Mouse (Mus musculus) layer of hippocampus, postnatal 36 days (tissue): ENCODE measurements around the gene Wbp4. TPM values are rescaled to one million over a fixed set of nuclear protein-coding genes. Genes with fewer than 3 reads are reported as not detected.
"Not testable (repeated sequence)": the region's sequence is repeated elsewhere in the genome, so short reads cannot be mapped to it uniquely, and the experiment has no call there.

Source experiments
- DNase-seq, 2 experiments: peaks; one replicate each; pipeline ENCODE4 v3.0.0; 2022
- total RNA-seq, 2 experiments: library from RNA; stranded (reverse); gene quantifications; 2 replicates each; pipeline ENCODE4 v1.2.3; 2021

The Wbp4 gene
- total RNA-seq, 2 experiments from 2014 or later, result 55.4 to 56.7 TPM

- no peak for DNase-seq
Observed at GRCm38 (mm10) chr14:79506207-79506606, 24.9 kb upstream of the Wbp4 start.

DNA sequence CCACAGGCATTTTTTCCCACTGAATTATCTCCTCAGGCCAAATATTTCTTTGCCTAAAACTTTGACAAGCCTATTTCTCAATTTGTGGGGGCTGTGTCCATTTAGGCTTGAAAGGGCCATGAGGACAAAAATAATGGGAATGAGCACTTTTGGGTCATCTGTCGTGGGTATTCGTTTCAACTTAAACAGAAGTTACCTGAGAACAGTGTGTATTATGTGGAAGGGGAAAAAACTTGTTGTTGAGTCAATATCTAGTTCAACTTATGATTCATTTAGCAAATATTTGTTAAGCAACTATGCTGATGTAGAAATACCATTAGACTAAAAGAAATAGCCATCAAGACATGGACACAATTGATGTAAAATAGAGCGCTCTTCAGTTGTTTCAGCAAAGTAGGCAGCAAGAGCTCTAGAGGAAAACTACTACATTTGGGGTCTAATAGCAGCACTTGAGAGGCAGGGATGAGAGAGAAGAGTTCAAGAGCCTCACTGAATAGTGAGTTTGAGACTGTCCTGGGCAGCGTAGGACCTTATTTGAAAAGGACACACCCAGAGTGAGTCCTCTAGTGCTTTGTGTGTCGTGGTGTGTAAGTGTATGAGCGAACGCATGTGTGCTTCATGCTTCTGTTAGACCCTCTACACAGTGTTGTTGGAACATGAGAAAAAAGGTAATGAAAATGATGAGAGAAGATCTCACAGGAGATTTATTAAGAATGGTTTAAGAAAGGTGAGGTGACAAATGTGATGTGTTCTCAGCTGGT lies 23.1 kb upstream of the Wbp4 start:
- no peak for DNase-seq

DNA sequence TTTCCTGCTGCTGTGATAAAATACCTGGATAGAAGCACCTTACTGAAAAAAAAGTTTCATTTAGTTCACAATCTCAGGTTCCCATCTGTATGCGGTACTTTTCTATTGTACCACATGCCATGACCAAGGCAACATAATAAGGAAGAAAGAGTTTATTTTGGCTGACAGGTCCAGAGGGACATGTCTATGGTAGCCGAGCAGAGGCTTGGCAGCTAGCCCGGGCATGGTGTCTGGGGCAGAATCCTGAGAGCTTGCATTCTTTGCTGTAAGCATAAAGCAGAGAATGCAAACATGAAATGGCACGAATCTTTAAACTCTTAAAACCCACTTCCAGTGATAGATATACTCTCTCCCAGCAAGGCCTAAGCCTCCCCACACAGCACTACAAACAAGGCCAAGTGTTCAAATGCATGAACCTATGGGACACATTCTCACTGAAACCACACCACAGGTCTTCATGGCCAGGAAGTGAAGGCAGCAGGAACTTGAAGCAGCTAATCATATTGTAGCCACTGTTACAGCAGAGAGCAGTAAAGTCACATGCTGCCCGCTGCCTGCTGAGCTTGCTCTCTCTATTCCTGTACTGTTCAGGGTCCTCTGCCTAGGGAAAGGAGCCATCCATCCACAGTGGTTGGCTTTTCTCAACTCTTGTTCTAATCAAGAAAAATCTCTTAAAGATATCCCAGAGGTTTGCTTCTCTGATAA lies 22.2 kb upstream of the Wbp4 start:
- DNase-seq, result no peak

DNA sequence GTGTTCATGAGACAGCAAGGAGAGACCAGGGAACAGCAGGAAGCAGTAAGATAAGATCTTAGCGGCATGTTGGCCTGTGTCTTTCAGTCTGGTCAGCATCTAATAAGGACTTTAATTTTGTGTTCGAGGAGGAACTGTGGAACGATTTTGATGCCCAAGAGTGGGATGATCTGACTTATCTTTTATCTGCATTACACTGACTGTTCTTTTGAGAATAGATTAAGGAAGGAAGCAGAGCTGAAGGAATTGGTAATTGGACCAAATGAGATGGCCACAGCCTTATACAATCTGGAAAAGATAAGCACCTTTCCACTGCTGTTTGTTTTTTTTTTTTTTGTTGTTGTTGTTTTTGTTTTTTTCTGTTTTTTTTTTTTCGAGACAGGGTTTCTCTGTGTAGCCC lies 19.4 kb upstream of the Wbp4 start:
- no peak for DNase-seq

GRCm38 (mm10) chr14:79499326-79499725 lies 18.0 kb upstream of the Wbp4 start:
- DNase-seq, result no peak

GRCm38 (mm10) chr14:79494349-79494748 lies 13.0 kb upstream of the Wbp4 start:
- no peak for DNase-seq

DNA sequence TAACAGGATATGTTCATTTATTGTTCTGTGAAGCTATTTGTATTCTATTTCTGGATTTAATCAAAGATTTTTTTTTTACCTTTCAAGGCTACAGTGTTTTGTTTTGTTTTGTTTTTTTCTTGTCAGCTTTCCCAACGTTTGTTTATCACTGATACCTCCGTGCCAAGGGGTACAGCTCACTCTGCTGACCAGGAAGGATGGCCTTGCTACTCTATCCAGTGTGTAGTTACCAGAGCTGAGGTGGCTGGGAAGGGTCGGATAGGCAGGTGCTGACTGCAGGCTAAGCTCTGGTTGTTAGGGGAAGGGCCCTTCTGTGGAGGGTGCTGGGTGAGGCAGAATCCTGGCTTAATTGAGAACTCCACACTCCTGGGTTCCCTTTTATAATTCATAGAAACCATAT lies 8.9 kb upstream of the Wbp4 start:
- no peak for DNase-seq

DNA sequence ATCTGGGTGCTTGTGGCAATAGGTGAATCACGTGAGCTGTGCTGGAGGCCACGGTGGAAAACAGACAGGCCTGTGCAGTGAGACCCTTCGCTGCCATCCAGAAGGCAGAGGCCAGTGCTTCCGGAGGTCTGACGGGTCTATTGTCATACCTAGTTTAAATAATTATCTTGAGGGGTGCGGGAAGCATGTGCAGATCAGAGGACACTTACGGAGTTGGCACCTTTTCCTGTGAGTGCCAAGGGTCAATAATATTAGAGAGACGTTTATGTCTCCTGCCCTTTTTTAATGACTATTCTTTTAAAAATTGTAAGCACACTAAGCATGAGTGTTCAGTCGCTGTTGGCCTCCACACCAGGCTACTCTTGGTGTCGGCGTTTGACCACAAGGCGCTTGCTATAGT lies 7.8 kb upstream of the Wbp4 start:
- no peak for DNase-seq

- no peak for DNase-seq
Observed at GRCm38 (mm10) chr14:79488531-79488930, 7.2 kb upstream of the Wbp4 start.

- DNase-seq, result no peak
Observed at GRCm38 (mm10) chr14:79486993-79487731, 5.8 kb upstream of the Wbp4 start.

DNA sequence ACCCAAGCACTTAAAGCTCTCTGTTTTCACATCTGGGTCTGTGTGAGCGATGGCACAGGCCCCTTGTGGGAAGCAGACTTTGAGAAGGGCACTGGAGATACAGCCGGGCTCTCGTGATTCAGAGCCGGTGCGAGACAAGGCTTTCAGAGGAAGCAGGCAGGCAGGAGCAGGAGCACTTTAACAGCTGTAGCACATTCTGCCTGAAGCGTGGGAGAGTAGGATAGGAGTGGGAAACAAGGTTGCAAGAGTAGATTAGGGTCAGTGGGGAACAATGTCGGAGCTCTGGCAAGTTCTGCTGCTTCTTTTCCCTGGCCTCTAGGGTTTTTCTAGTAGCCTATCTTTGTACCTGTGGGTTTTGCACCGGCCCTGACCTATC lies 5.3 kb upstream of the Wbp4 start:
- no peak for DNase-seq

GRCm38 (mm10) chr14:79483611-79484120 lies 2.3 kb upstream of the Wbp4 start:
- no peak for DNase-seq

DNA sequence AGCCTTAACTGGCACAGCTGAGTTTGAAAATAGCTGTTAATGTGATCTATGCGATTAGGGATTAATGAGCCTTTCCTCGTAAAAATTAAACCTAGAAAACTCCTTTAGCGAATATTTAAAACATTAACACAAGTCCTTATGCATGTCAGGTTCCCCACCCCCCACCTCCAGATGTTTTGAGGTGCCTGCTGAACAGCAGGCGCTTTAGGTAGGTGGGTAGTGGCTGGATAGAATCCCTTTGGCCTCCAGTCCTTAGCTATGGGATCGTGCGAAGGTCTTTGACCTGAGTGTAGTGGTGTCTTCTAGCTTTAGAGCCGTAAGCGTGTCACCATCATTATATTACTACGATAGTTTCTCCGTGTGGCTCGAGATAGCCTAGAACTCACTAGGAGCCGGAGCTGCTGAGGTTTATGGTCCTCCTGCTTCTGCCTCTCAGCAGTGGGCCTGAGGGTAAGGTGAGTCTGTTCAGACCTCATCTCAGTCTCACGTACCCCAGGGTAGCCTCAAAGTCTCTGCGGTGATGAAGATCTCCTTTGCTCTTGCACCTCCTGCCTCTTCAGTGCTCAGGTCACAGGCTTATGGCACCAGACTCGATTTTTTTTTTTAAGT lies 1.5 kb upstream of the Wbp4 start:
- no peak for DNase-seq

DNA sequence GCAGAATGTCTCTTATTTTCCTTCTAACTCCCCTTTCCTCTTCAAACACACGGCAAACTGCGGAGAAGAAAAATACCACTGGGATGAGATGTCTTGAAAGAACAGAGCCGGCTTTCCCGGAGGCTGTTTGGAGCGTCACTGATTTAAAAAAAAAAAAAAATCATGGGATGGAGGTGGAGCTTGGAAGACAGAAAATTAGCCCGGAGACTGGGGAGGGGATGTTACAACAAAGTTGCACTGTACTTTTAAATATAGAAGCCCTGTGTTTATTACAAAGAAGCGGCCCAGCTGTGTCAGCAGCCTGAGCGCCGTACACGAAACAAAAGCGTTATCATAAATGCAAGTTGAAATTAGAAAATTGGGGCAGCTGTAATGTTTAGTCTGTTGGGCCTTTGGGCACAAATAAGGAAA lies 936 bp upstream of the Wbp4 start:
- peak in 1 of 2 experiments; percentile 46 for DNase-seq

GRCm38 (mm10) chr14:79480624-79481338 lies 539 bp downstream of the Wbp4 start, which contains the start of gene Elf1:
Gene Elf1 (plus strand): TSS chr14:79481194.
- DNase-seq, result peak; percentile 95 to 97

DNA sequence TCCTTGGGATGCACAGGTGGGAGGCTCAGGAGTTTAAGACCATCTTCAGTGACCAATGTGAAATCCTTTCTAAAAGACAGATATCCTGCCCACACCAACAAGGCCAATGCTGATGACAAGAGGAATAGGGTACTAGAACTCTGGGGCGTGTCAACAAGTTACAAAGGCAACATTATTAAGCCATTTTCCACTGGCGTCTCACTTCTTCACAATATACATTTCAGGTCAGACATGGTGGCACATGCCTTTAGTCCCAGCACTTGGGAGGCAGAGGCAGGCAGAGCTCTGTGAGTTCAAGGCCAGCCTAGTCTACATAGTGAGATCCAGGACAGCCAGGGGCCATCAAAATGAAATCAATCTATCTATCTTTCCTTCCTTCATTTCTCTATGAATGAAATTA lies 7.9 kb downstream of the Wbp4 start:
- no peak for DNase-seq

- peak in 1 of 2 experiments; percentile 42 for DNase-seq
Observed at GRCm38 (mm10) chr14:79467621-79468020, 13.7 kb downstream of the Wbp4 start.

GRCm38 (mm10) chr14:79465623-79466022 lies 15.7 kb downstream of the Wbp4 start:
- DNase-seq, result no peak

DNA sequence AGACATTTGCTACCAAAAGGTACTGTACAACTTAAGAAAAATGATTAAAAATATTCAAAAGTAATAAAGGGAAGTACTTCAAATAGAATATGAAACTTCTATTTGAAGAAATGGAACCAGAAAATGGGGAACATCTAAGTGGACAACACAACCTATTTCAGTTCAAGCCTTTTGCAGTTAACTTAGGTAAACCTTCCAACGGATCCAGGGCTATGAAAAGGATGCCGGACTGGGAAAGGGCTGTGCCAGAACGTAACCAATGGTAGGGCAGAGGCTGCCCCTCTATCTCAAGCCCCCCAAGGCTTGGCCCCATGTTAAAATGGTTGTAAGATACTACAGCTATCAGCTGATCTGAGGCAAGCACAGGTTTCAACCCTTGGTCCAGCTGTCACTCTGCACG lies 20.3 kb downstream of the Wbp4 start:
- no peak for DNase-seq

- no peak for DNase-seq
Observed at GRCm38 (mm10) chr14:79460401-79460800, 20.9 kb downstream of the Wbp4 start.

GRCm38 (mm10) chr14:79452591-79452934 lies 28.8 kb downstream of the Wbp4 start:
- not testable (repeated sequence) for DNase-seq
